Mouse (Mus musculus): Measurements from ENCODE around the gene Ttc7.

Gene Ttc7

GRCm38 (mm10) chr17:87315021-87315531 lies 32.4 kb downstream of the Ttc7 start:
- peak; percentile 84 for DNase-seq

DNA sequence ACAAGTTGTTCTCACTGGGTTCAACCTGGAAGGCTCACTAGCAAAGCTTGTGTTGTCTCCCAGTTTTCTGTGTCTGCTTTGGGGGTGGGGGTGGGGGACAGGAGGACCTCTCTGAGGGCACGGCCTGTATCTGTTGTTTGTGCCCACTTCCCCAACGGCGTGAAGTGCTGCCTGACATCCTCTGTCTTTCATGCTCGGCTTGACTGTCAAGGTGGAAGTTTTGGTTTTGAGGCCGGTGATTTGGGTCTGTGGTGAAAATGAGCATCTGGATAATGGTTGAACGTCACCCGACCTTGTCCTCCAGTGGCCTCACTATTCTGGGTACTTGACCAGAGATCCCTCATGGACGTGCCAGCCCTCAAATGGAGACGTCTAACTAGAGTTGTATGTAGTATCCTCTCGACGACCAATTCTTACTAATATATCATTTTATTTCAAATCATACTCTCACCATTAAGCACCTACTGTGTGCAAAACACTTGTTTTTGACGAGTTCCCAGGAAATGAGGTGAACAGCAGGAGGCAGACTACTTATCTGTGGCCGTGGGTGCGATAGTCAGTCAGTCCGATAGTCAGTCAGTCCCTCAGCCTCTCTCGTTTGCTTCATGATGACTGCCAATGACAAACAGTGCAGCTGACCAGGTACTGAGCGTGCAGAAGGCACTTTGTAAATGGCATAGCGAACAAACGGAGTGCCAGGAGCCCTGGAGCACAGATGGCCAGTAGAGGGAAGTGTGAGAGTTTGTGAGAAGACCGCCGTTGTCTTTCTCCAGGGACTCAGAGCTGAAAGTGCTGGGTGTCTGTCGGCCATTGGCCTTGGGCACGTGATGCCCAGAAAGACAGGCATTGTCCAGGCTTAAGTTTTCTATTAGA lies 33.4 kb downstream of the Ttc7 start:
- DNase-seq = no peak

DNA sequence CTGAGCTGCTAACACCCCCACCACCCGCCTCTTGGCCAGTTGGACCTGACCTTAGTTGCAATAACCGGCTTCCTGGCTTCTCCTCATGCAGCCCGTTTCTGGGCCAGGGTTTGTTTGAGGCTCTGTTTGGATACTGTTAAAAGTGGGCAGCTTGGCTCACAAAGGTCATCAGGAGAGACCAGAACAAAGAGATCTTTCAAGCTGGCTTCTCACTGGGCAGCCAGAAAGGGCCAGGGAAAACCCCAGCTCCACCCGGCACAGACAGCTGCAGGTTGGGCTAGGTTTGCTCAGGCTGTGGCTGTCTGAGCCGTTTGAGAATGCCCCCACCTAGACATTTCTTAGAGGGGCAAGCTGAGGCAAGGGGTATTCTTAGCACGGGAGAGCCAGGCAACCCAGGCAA lies 34.6 kb downstream of the Ttc7 start:
- peak; percentile 43 for DNase-seq

GRCm38 (mm10) chr17:87317947-87318346 lies 35.3 kb downstream of the Ttc7 start:
- no peak for DNase-seq

DNA sequence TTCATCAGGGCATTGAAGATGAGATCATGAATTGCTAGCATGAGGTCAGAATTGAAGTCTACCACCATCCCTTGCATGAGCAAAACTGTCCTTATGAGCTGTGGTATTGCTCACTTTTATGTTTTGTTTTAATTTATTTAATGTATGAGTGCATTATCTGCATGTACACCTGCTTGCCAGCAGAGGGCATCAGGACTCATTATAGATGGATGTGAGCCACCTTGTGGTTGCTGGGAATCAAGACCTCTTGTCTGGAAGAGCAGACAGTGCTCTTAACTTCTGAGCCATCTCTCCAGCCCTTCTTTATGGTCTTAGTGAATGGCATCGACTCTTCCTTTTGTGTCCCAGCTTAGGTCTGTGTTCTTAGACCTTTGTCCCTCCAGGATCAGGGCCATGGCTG lies 39.0 kb downstream of the Ttc7 start:
- no peak for DNase-seq

GRCm38 (mm10) chr17:87323215-87323614 lies 40.5 kb downstream of the Ttc7 start:
- DNase-seq = no peak

- DNase-seq = no peak
Measured at GRCm38 (mm10) chr17:87325501-87325900, 42.8 kb downstream of the Ttc7 start.

DNA sequence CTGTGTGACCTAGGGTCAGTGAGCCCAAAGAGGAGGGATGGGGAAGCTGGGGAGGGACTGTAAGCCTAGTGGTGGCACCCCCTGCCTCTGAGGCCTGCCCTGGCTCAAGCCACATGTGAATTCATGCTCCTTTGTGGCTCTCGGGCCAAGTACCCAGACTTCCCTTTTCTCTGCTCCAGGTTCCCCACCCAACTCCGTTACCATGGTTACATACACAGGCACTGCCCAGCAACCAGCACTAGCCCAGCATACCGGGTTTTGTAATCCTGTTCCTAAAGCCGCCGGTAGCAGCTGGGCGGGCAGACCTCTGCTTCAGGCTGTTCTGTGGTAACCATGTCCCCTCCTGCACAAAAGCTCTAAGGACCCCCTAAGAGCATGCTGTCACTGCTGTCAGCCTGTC lies 44.3 kb downstream of the Ttc7 start:
- DNase-seq = peak; percentile 38

- no peak for DNase-seq
Measured at GRCm38 (mm10) chr17:87327645-87328044, 45.0 kb downstream of the Ttc7 start.

GRCm38 (mm10) chr17:87328177-87328768 lies 45.6 kb downstream of the Ttc7 start:
- no peak for DNase-seq

GRCm38 (mm10) chr17:87329144-87329700 lies 46.5 kb downstream of the Ttc7 start:
- no peak for DNase-seq

- no peak for DNase-seq
Measured at GRCm38 (mm10) chr17:87330250-87330920, 47.7 kb downstream of the Ttc7 start.

- DNase-seq = peak; percentile 52
Measured at GRCm38 (mm10) chr17:87330921-87331291, 48.2 kb downstream of the Ttc7 start.

GRCm38 (mm10) chr17:87331336-87332141 lies 48.9 kb downstream of the Ttc7 start:
- no peak for DNase-seq

GRCm38 (mm10) chr17:87332142-87332815 lies 49.6 kb downstream of the Ttc7 start:
- no peak for DNase-seq

GRCm38 (mm10) chr17:87332887-87333286 lies 50.2 kb downstream of the Ttc7 start:
- DNase-seq = no peak

DNA sequence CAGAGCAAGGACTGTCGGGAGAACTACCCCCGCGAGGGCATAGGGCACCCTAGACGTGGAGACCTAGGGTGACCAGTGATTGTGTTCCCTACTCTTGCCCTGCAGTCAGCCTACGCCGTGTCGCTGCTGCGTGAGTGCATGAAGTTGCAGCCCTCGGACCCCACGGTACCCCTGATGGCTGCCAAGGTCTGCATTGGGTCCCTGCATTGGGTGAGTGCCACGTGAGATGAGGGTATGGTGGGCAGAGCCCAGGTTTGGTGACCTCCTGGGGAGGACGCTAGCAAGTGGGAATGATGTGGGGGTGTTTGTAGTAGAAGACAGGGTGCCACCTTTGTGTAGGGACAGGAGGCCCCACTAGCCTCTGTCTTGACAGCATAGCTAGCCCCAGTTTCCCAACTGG lies 51.5 kb downstream of the Ttc7 start:
- no peak for DNase-seq

DNA sequence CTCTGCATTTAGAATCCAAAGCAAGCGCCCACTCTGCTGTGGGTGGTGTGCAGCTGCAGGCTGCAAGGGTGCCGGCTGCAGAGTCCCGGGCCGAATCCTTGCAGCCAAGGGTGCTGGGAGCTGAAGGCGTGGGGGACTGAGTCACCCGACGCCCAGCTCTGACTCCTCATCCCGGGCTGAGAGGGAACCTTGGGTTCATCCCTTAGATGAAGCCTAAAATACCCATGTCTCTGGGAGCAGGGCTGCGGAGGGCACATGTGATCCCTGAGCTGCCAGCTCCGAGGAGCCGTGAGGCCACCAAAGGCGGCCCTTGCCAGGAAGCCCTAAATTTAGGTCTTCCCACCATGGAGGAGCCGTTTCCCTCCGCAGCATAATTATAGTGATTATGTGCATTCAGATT lies 52.5 kb downstream of the Ttc7 start:
- no peak for DNase-seq

DNA sequence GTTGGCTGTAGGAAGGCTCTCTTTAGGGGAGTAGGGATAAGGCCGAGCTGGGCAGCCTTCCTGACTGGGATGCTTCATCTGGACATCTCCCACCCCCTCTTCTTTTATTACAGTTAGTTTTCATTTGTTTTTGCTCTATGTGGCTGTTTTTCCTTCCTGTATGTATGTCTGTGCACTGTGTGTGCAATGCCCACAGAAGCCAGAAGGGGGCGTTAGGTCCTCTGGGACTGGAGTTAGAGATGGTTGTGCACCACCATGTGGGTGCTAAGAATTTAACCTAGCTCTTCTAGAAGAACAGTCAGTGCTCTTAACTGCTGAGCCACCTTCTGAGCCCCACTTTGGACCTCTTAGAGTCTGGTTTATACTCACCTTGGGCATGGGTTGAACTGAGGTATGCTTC lies 53.0 kb downstream of the Ttc7 start:
- no peak for DNase-seq

GRCm38 (mm10) chr17:87336910-87337309 lies 54.2 kb downstream of the Ttc7 start:
- no peak for DNase-seq

DNA sequence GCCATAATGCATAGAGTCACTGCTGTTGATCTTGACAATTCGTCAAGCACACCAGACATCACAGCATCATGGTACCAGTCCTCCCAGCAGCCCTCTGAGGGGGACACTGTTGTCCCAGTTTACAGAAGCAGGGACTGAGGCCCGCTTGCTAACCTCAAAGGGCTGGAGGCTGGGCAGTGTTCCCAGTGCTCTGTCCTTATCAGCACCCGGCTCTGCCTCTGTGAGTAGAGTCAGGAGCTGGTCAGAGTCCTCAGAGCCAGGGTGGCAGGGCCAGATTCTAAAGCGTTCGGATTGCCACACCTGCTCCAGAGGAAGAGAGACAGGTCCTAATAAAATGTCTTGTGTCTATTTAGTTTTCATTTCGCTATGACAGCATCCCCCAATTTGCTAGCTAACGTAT lies 55.0 kb downstream of the Ttc7 start:
- no peak for DNase-seq

DNA sequence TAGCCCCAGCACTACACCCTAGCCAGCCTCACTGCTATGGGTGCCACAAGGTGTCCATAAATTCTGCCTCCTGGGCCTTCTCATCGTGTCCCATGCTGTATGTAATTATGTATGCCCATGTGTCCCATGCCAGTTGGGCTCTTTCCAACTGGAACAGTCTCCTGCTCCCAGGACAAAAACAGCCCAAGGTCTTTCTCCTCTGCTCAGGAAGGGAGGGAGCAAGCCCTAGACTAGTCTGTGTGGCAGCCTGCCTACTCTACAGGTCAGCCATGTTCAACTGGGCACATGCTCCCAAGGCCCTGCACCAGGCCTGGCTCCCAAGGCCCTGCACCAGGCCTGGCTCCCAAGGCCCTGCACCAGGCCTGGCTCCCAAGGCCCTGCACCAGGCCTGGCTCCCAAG lies 56.4 kb downstream of the Ttc7 start:
- no peak for DNase-seq
